Mouse (Mus musculus) heart, postnatal 10 days (tissue): ENCODE measurements around the gene Slfn4. TPM values are rescaled to one million over a fixed set of nuclear protein-coding genes. Genes with fewer than 3 reads are reported as not detected.

Experiments
- total RNA-seq, 2 experiments: library from RNA; stranded (reverse); gene quantifications; 2 replicates each; pipeline ENCODE4 v1.2.3; 2021

The Slfn4 gene
- total RNA-seq, 2 experiments from 2014 or later: 0.12 to 0.14 TPM

Other genes starting within 250 kb of the Slfn4 start
- 10 to 100 TPM; 70.4 to 70.6 TPM for gene Slfn5, start 223.8 kb upstream of the Slfn4 start, total RNA-seq
- 1 to 10 TPM; 5.6 to 6.9 TPM for gene Slfn9, start 183.4 kb upstream of the Slfn4 start, total RNA-seq
- gene Slfn8, start 154.4 kb upstream of the Slfn4 start, total RNA-seq: under 1 TPM; 0.35 to 0.45 TPM
- gene Slfn2, start 110.1 kb upstream of the Slfn4 start, total RNA-seq: 1 to 10 TPM; 2.5 to 3.0 TPM
- under 1 TPM; 0.22 to 0.31 TPM for gene Slfn1, start 58.3 kb upstream of the Slfn4 start, total RNA-seq
- 1 to 10 TPM; 3.3 to 3.7 TPM for gene Slfn3, start 16.1 kb downstream of the Slfn4 start, total RNA-seq
- under 1 TPM; 0.10 to 0.15 TPM for gene Slfn14, start 111.5 kb downstream of the Slfn4 start, total RNA-seq
- gene Ap2b1, start 123.8 kb downstream of the Slfn4 start, total RNA-seq: 10 to 100 TPM; 73.2 to 81.4 TPM
- 10 to 100 TPM; 12.8 to 12.9 TPM for gene Pex12, start 127.4 kb downstream of the Slfn4 start, total RNA-seq
- 10 to 100 TPM; 25.7 to 25.9 TPM for gene Rasl10b, start 234.0 kb downstream of the Slfn4 start, total RNA-seq